Mouse (Mus musculus) frontal cortex, adult 2 months (tissue): ENCODE results near the gene Kcnip1. TPM values are rescaled to one million over a fixed set of nuclear protein-coding genes. Genes with fewer than 3 reads are reported as not detected.

ENCODE experiments used
- DNase-seq, 2 experiments: peaks; one replicate each; pipeline ENCODE4 v3.0.0; 2022; ENCODE audit warnings: low spot score in 1 of 2; ENCODE audit errors: extremely low spot score in 1 of 2
- polyA plus RNA-seq: library from polyadenylated mRNA; depleted of rRNA; stranded (reverse); fragments of >200 nt; gene quantifications from 2 replicates; pipeline ENCODE4 v1.2.3, GENCODE M21; 2012; rRNA removed

Gene Kcnip1
- polyA plus RNA-seq, 1 experiment, result 58.9 TPM

DNA sequence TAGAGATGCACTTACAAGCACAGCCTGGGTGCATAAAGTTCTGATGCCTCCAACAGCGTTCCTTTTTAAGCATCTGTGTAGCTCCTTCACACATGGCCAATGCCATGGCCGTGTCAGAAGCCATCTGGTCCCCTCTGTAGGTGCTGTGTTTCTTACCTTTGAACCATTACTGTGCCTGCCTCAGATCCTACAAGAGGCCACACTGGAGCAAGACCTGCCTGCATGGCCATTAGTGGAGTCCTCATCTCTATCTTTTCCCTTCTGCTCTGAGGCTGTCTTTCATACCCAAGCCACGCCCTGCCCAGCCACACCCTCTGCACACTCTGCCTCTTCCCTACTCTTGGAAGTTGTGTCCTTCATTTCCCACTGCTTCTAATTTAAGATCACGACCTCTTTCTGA is 400.1 kb downstream of the Kcnip1 start:
- DNase-seq, result no peak

DNA sequence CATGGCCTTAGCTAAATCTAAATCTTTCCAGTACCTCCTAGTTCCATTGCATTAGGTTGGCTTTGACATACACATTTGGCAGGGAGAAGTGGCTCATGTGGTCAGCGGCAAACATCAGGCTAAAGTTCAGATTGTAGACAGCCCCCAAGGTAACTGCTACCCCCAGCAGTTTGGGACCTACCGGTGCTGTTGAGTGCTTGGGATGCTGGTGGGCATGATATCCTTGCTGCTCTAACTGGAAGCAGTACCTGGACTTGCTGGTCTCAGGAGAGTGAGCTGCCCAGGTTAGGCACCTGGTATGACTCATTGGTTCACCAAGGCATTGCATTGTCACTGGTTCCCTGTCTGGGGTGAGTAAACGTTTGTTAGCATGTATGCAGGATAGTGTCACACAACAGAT is 402.2 kb downstream of the Kcnip1 start:
- no peak for DNase-seq

GRCm38 (mm10) chr11:33586614-33587013 is 406.3 kb downstream of the Kcnip1 start:
- no peak for DNase-seq

GRCm38 (mm10) chr11:33579621-33580020 is 413.3 kb downstream of the Kcnip1 start:
- no peak for DNase-seq

Other genes starting within 250 kb of the Kcnip1 start
- 0.29 and 0.58 TPM in 2 replicates for gene Kcnmb1, start 30.1 kb downstream of the Kcnip1 start, polyA plus RNA-seq
- gene Lcp2, start 53.8 kb upstream of the Kcnip1 start, polyA plus RNA-seq, result 2.1 and 3.0 TPM in 2 replicates
- not detected in 2 replicates for gene 4930469K13Rik, start 105.4 kb upstream of the Kcnip1 start, polyA plus RNA-seq
- gene Foxi1, start 214.9 kb upstream of the Kcnip1 start, polyA plus RNA-seq, result 0.08 TPM in 2 replicates